Mouse (Mus musculus) megakaryocyte progenitor cell, adult 5-6 weeks (primary cell): ENCODE results near the gene Arid3a. TPM values are rescaled to one million over a fixed set of nuclear protein-coding genes. Genes with fewer than 3 reads are reported as not detected.

ENCODE experiments used
- ATAC-seq: replicated peaks from 2 replicates; pipeline ENCODE4 v1.8.0; 2016; ENCODE audit warnings: mild to moderate bottlenecking, moderate TSS enrichment, inconsistent platforms; ENCODE audit not compliant: poor library complexity
- total RNA-seq, 2 experiments: library from RNA; stranded (forward) in 1 of 2; stranded (reverse) in 1 of 2; fragments of 157-497, 149-512 nt in 1 of 2; fragments of 200-1000 nt in 1 of 2; gene quantifications; 2 replicates each; pipeline versions ENCODE4 v1.2.3 to v1.2.4; 2015 to 2017

The Arid3a gene
- total RNA-seq, 2 experiments from 2014 or later: 19.9 to 32.2 TPM

DNA sequence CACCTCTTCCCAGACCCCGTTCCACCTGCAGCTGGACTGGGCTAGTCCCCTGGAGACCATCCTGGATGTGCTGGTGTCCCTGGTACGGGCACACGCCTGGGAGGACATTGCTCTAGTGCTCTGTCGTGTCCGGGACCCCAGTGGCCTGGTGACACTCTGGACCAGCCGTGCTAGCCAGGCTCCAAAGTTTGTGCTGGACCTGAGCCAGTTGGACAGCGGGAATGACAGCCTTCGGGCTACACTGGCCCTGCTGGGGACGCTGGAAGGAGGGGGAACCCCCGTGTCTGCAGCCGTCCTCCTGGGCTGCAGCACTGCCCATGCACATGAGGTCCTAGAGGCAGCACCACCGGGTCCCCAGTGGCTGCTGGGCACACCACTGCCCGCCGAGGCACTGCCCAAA lies 46.0 kb downstream of the Arid3a start:
- ATAC-seq: no peak

DNA sequence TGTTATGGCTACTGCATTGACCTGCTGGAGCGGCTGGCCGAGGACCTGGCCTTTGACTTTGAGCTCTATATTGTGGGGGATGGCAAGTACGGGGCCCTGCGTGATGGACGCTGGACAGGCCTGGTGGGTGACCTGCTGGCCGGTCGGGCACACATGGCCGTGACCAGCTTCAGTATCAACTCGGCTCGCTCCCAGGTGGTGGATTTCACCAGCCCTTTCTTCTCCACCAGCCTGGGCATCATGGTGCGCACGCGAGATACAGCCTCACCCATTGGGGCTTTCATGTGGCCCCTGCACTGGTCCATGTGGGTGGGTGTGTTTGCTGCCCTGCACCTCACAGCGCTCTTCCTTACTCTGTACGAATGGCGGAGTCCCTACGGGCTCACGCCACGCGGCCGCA lies 47.2 kb downstream of the Arid3a start:
- ATAC-seq: no peak

DNA sequence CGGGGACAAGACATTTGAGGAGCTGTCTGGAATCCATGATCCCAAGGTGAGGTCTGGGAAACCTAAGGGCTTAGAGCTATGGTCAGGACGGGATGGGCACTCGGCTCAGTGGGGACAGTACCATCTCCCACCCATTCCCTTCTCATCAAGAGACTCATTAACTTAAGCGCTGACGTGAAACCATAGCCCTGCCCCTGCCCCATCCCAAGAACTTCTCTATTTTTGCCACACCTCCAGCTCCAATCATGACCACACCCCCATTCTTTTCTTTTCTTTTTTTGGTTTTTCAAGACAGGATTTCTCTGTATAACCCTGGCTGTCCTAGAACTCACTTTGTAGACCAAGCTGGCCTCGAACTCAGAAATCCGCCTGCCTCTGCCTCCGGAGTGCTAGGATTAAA lies 47.8 kb downstream of the Arid3a start:
- ATAC-seq: peak; percentile 41

DNA sequence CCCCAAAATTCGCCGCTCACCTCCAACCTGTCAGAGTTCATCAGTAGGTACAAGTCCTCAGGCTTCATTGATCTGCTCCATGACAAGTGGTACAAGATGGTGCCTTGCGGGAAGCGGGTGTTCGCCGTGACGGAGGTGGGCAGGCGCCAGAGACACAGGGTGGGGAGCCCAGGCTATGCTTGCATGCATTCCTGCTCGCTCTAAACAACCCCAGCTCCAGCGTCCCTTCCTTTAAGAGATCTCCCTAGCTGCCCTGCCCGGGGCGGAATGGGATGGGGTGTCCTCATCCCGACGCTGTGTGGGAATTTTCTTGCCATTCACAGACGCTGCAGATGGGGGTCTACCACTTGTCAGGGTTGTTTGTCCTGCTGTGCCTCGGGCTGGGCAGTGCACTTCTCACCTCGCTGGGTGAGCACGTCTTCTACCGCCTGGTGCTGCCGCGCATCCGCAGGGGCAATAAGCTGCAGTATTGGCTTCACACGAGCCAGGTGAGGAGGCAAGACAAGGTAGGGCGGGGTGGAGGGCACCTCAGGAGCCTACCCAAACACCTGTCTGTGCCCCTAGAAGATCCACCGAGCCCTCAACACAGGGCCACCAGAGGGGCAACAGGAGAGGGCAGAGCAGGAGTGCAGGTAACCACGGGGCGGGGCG lies 49.4 kb downstream of the Arid3a start:
- ATAC-seq: no peak

DNA sequence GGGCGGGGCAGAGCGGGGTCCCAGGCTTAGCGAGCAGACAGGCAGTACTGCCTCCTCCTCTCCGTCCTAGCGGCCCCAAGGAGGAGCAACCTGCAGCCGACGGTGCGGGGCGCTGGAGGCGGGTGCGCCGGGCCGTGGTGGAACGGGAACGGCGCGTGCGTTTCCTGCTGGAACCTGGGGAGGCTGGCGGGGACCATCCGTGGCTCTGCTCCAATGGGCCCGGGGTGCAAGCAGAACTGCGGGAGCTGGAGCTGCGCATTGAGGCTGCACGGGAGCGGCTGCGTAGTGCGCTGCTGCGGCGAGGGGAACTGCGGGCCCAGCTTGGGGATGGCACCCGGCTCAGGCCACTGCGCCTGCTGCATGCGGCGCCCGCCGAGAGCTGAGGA lies 49.9 kb downstream of the Arid3a start:
- no peak for ATAC-seq

DNA sequence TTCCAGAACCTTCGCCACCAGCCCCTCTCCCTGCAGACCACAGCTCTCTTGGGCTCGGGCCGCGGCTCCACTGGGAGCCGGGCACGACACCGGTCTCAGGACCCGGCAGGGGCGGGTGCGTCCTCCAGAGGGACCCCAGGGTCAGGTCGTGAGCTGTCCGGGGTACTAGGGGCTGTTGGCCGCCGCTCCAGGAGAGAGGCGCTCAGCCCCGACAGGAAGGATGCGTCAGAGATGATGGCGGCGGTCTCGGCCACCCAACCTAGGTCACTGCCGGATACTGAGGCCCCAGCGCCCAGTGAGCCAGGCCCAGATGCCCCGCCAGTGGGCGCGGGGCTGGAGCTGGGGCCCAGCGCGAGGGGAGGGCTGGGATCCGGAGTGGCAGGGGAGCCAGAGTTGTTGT lies 50.5 kb downstream of the Arid3a start:
- ATAC-seq: no peak

DNA sequence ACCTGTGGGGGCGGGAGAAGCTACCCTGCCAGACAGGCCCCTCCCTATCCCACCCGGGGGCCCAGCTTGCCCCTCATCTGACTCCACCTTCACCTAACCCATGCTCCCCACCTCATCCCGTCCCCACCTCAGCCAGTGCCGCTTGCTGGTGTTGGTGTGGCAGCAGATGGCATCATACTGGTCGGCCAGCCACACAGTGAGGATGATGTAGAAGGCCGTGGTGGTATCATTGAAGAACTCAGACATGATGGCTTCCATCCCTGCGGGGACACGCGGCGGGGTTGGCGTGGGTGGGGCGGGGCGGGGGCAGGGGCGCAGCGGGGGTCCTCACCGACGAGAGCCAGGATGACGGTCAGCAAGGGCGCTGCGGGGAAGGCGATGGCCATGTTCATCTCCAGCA lies 51.2 kb downstream of the Arid3a start:
- no peak for ATAC-seq

DNA sequence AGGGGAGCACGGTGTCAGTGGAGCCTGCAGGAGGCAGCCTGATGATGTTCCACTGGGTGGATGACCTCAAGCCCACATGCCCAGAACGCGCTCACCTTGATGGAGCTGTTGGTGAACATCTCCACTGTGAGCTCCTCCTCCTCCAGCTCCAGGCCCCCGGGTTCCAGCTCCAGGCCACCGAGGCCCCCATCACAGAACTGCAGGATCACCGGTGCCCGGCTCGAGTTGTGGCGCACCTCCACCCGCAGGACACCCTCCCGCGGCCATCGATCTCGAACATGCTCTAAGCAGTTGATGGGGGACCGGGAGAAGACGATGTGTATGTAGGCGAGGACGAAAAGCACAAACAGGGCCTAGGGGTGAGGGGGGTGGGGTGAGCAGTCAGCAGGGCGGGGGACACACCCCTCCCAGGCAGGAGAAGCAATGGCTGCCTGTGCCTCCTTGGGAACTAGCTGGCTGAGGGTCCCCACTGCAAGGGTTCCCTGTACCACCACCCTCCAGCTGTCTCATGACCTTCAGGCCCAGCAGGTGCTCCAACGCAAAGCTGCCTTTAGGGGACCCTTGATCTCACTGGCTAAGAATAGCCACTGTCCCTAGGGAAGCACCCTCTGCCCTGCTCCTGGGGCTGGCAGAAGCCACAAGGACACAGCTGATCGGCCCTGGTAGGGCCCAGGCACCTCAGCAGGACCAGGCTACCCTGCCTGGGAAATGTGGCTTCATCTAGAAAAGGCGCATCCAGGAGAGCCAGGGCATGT lies 52.7 kb downstream of the Arid3a start:
- no peak for ATAC-seq

DNA sequence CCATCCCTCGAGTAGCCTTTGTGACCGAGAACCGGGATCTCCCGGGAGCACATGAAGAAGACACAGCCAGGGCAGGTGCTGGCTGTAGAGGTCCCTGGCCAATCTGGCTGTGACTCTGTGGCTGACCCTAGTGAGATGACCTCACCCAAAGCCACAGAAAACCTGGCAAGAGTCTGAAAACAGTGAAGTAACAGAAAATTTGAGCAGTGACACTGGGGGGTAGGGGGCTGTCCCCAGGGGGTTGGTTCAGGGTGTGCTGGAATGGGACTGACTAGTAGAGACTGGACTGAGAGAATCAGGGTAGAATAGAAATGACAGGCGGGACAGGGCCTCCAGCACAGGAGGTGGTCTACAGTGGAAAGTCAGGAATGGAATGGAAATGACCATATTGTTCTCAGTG lies 56.4 kb downstream of the Arid3a start:
- no peak for ATAC-seq

DNA sequence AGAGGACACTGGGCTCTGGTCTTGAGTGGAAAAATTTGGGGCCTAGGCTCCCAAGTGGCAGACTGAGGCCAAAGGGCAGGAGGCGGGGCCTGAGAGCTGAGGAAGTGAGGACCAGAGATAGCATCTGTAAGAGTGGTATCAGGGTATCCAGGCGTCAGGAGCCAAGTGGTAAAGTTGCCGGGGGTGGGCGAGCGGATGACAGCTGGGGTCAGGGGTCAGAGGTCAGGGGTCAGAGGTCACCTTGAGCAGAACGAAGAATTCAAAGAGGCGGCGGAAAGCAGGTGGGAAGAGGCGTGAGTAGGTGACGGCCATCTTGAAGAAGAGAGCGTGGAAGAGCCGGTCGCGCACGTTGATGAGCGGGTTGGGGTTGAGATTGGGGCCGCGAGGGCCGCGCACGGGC lies 56.8 kb downstream of the Arid3a start:
- peak; percentile 10 for ATAC-seq

DNA sequence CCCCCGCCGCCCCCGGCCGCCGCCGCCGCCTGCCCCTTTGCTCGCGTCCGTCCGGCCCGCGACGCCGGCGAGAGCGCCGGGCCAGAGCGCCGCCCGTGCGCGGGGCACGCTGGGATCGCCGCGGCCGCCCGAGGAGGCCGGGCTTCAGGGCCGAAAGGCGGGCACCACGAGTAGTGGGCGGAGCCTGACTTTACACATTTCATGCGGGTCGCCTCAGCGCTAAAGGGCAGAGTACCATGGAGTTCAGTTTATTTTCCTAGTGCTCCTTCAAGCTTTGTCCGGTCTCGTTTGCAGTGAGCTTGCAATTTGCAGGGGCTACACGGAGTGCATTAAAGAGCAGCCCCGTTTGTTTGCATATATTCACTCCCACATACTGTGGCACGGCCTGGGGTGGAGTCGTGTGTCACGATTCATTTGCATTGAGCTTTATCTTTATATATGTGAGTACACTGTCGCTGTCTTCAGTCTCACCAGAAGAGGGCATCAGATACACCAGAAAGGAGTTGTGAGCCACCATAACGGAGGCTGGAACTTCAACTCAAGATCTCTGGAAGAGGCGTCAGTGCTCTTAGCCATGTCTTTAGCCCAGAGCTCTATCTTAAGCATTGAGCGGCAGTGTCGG lies 57.5 kb downstream of the Arid3a start, which contains the start of gene Tmem259:
Tmem259 (minus strand) TSS at position 136 of the 622 bp plus-strand sequence.
- ATAC-seq: peak; percentile 40

DNA sequence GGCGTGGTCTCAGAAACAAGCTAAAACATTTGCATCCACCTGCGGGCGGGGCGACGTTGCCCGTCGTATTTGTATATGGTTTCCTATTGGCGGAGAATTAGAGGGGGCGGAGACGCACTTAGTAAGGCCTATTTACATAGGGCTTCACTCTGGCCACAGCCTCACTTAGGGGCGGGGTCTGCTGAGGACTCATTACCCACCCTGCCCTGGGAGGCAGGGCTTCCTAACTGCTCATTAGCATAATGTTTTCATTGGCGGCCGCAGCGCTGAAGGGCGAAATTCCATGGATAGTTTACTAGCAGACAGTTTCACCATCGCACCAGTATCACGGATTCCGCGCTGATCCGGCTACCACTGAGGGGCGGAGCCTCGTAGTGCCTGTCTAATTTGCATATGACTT lies 58.0 kb downstream of the Arid3a start:
- peak; percentile 65 for ATAC-seq

DNA sequence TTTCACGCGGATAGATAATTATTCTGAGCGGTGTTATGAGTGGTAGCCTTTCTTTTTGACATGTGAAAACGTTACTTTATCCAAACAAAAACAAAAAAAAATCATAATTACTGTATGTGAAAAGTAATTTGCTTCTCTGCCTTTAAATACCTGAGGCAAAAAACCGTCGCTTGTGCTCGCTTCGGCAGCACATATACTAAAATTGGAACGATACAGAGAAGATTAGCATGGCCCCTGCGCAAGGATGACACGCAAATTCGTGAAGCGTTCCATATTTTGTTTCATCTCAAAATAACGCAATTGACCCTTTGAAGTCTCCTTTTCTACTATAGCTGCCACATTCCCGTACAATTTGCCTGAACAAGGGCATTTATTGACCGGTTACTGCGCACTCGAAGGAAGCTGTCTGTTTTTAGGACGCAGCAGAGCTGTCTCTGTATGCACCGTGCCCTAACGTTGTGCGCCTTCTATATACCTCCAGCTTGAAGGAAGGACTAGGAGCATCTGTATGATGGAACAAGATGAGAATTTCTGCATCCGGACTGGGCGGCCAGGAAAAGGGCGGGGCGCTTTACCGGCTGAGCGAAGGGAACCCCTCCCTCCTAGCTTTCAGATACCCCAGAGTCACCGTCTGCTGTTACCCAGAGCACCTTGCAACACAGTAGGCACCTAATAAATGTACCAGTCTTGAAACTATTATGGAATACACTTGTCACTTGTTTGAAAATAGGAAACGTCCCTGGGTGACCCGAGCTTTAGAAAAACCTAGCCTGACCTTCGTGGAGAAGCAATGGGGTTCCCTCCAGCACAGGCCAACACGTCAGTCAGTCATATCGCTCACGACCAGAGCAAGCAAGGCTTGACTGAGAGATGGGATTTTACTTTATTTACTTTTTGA lies 58.7 kb downstream of the Arid3a start:
- ATAC-seq: peak; percentile 18

DNA sequence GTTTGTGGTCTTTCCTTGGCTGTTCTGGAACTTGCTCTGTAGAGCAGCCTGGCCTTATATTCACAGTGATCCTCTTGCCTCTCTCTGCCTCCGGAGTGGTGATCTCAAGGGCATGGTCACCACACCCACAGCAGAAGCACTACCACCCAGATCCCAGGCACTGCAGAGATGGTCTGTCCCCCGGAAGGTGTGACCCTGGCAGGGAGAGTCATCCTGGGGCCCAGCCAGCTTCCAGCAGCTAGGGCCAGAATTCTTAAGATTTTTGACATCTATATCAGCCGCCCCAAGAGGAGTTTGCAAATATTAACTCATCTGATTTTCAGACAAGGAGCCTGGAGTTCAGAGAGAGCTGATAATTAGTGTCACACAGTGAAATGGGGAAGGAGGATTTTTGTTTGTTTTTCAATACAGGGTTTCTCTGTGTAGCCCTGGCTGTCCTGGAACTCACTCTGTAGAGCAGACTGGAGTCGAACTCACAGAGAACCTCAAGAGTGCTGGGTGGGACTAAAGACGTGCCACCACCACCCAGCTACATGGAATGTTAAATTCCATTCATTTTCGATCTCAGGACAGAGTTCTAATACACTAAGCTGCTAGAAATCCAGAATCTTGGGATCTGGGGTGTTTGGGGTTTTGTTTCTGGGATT lies 59.5 kb downstream of the Arid3a start:
- no peak for ATAC-seq

DNA sequence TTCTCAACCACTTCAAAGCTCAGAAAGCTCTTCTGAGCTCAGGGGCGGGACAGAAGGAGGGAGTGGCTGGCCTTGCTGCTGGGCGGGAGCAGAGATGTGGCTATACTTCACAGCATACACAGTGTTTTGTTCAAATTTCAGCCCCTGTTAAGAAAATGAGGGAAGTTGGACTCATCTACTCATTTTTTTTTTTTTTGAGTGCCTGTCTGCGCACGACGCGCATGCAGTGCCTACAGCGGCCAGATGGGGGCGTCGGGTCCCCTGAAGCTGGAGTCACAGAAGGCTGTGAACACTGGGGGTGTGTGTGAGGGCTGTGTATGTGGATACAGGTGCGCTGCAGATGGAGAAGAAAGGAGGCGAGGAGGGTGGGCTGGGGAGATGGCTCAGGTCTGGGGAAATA lies 60.1 kb downstream of the Arid3a start:
- ATAC-seq: peak; percentile 29

DNA sequence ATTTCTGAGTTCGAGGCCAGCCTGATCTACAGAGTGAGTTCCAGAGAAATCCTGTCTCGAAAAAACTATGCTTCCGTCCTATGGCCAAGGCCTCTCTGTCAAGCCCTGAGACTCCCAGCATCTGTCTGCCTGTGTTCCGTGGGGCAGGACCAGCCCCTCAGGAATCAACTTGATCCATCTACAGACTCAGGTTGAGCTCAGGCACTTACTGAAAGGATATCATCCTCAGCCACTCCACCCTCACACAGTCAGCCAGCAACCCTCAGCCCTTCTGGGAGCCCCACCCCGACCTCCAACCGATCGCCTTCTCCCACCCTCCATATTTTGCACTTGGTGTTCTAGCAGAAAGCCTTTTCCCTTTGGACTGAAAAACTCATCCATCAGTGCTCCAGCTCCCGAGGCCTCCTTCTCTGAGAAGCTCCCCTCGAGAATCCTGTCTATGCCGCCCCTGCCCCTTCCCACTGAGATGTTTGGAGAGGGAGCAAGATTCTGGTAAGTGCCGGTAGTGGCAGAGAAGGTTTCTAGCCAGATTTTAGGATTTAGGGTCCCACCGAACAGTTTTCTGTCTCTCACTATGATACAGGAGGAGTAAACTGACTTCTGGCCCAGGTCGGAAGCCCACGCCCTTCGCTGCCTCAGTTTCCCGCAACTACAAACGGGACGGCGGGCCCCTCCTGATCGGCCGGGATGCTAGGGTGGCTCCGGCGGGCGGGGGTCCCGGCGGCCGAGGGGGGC lies 61.1 kb downstream of the Arid3a start:
- no peak for ATAC-seq

DNA sequence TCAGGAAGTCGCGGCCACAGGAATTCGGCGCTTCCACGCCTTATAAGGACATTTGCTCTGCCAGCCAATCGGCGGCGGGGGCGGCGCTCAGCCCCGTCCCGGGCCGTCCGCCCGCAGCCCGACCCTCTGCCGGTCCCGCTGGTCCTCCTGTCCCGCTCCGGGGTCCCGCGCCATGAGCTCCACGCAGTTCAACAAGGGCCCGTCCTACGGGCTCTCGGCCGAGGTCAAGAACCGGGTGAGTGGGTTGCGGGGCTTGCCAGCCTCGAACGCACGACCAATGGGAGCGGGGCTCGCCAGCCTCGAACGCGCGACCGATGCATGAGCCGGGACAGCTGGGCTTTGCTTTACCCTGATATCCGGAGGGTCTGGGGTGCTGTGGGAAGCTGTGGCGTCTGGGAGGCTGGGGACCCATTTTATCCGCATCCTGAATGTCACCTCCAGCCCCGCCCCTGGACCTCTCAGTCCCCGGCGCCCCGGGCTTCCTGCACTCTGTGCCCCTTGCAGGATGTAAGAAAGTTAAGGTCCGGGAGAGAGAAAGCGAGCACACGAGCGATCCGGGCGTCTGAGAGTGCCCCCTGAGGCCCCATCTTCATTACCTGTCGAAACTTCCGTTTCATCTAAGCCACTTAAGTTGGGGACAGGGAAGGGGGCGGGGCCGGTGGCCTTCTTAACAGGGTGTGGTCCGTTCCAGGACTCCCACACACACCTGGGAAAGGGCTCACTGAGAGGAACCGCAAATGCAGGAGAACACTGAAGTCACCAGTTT lies 61.8 kb downstream of the Arid3a start, which contains the start of gene Cnn2:
Cnn2 (plus strand) TSS at position 79 of the 766 bp plus-strand sequence.
- no peak for ATAC-seq

DNA sequence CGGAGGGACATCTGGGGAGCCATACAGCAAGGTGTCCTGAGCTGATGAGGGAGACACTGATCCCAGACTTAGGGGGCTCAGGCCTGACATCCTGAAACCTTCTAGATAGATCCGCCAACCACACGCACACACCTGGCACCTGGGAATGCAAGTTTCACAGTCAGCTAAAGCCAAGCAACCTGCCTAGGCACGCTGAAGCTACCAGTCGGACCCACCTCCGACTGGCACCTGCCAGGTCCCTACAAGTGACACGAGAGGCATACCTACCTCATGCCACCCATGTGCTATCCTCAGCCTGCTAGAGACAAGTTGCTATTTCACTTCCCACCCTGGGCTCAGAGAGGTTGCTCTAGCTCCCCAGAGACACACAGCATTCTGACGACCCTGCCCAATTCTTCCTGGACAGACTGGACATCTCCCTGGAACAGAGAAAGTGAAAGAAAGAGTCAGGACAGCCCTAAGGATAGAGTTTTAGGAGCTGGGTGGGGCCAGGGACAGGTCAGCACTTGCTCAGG lies 62.5 kb downstream of the Arid3a start:
- no peak for ATAC-seq

DNA sequence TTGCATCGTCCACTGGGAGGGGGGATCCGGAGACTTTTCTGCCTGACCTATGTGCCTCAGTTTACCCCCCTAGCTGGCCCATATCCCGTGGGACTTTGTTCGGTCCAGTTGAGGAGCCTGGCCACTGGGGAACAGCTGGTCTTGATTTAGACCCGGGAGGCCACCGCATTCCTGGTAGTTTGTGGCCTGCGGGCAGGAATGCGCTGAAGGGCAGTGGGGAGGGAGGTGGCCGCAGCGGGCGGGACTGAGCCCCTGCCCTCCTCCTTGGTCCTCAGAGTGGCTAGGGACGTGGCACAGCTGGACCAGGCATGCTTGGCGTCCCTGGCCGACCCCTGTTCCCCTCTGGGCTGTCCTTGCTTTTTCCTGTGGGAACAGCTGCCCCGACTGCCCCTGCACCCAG lies 63.0 kb downstream of the Arid3a start:
- ATAC-seq: no peak
